Mouse (Mus musculus) cerebellum, adult 2 months (tissue): ENCODE data around the gene Gm5678. TPM values are rescaled to one million over a fixed set of nuclear protein-coding genes. Genes with fewer than 3 reads are reported as not detected.

Source experiments
- DNase-seq, 2 experiments: peaks; one replicate each; pipeline ENCODE4 v3.0.0; 2021
- H3K27ac ChIP-seq: fragments of 200-500 bp; 2 replicates; pipeline ENCODE4 v1.5.1; 2012; ENCODE audit warnings: low read length, control low read depth, inconsistent platforms; ENCODE audit not compliant: insufficient read depth
- H3K27me3 ChIP-seq: fragments of 200-500 bp; 2 replicates; pipeline ENCODE4 v1.6.1; 2012; ENCODE audit warnings: inconsistent platforms, mild to moderate bottlenecking, low read length, moderate library complexity; ENCODE audit not compliant: control insufficient read depth, insufficient read depth
- H3K4me1 ChIP-seq: fragments of 200-500 bp; 2 replicates; pipeline ENCODE4 v1.6.1; 2011; ENCODE audit warnings: low read length; ENCODE audit not compliant: control insufficient read depth, insufficient read depth
- H3K4me3 ChIP-seq: fragments of 200-500 bp; replicated peaks from 2 replicates; pipeline ENCODE3; 2011; ENCODE audit warnings: mild to moderate bottlenecking, low read depth, low read length, control low read depth; ENCODE audit not compliant: insufficient read depth
- CTCF ChIP-seq: fragments of 200-500 bp; IDR thresholded peaks from 2 replicates; pipeline ENCODE4 v1.5.1; 2011; ENCODE audit warnings: low read depth, mild to moderate bottlenecking, control low read depth, low read length, moderate library complexity, borderline replicate concordance; ENCODE audit not compliant: insufficient read depth
- POLR2A ChIP-seq: fragments of 200-500 bp; IDR thresholded peaks from 2 replicates; pipeline ENCODE4 v1.6.1; 2011; ENCODE audit warnings: low read length, control low read depth, borderline replicate concordance; ENCODE audit not compliant: insufficient read depth
- WGBS: fragments of 180-500 bp; shearing (Covaris S2); methylation state at CpG from one replicate; pipeline ENCODE4 v1.1.7; 2018; 5-methylcytosine and 5-hydroxymethylcytosine counted together
- polyA plus RNA-seq: library from polyadenylated mRNA; depleted of rRNA; stranded (reverse); fragments of >200 nt; gene quantifications from 2 replicates; pipeline ENCODE4 v1.2.3, GENCODE M21; 2012; rRNA removed

The Gm5678 gene
- 0.11 TPM in 1 of 2 replicates, not detected in the other for polyA plus RNA-seq

- H3K4me3 ChIP-seq = no peak within 1 kb of the TSS
- H3K4me1 ChIP-seq = no peaks in the 10 kb centered on the region; the same call in 1 of the 2 replicates
- no peak within 1 kb of the TSS for H3K27ac ChIP-seq
- no peak for DNase-seq
- TF ChIP-seq POLR2A (no peak), CTCF (no peak)
- no peaks in the 10 kb centered on the region for H3K27me3 ChIP-seq
- 81% methylated on average over 23 of the region's 23 CpGs for WGBS
Observed at GRCm38 (mm10) chr16:93627761-93628400, at the start of gene Gm5678. Gene Gm5678, plus strand, starts transcription at chr16:93628097.

- Histone ChIP-seq H3K4me1 (no peaks in the 10 kb centered on the region), H3K27me3 (no peaks in the 10 kb centered on the region), H3K4me3 (no peak overlapping the region), H3K27ac (no peak overlapping the region)
- TF ChIP-seq CTCF (no peak), POLR2A (no peak)
- WGBS = 71% methylated on average over 8 of the region's 8 CpGs
- no peak for DNase-seq
Observed at GRCm38 (mm10) chr16:93578346-93579005, 49.4 kb upstream of the Gm5678 start.

DNA sequence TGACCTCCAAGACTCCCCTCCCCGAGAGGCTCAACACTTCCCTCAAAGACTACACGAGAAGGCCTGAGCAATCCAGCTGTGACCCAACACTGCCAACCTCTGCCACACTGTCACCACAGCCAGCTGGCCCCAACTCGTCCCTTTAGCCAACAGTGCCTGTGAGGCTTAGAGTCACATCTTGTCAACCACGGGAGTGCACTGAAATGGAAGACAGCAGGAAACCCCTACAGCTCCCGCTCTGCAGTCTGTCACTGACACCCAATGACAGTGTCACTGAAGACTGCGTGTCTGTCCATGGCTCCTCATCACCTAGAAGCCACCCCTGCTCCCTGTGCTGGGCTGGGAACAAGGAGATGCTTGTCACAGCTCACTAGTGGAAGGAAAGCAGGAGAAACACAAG lies 46.8 kb upstream of the Gm5678 start:
- DNase-seq = no peak
- H3K4me1 ChIP-seq = no peaks in the 10 kb centered on the region
- no peak for TF ChIP-seq CTCF
- TF ChIP-seq POLR2A = no peak
- no peak overlapping the region for H3K27ac ChIP-seq
- 28% methylated on average over 6 of the region's 6 CpGs for WGBS
- H3K27me3 ChIP-seq = no peaks in the 10 kb centered on the region
- H3K4me3 ChIP-seq = no peak overlapping the region

DNA sequence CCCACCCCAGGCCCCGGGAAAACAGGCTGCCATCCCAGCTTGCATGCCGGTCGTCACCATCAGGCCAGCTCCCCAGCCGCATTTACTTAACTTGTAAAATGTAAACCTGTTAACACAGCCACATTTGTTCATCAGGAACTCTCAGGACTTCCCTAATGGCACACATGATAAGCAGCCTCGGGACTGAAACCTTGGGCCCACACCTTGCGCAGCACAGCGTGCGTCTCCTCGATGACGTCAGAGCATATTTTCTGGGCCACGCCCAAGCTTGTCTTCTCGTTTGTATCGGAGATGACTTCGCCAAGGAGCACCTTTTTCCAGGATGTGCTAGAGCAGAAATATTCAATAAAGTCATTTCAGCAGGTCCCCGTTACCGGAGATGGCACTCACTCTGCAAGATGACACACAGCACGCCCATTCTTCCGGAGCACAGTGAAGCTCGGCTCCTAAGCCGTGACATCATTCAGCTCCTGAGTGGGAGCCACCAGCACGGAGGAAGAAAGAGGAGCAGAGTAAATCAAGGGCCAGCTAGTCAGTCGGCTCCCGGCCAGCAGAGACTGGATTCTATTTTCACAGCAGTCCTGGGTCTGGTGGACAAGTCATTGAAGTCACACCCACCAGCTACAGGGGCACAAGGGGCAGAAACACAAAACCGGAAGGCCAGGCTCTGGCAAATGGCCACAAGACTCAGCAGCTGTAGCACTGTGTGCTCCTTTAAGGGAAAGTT lies 42.8 kb upstream of the Gm5678 start:
- Histone ChIP-seq H3K4me3 (no peak overlapping the region), H3K27me3 (no peaks in the 10 kb centered on the region), H3K4me1 (peaks cover 4% of the 10 kb centered on the region; the same call in 1 of the 2 replicates), H3K27ac (no peak overlapping the region)
- DNase-seq = no peak
- WGBS = 87% methylated on average over 24 of the region's 24 CpGs
- TF ChIP-seq CTCF = no peak
- no peak for TF ChIP-seq POLR2A

- WGBS = 88% methylated on average over 9 of the region's 9 CpGs
- Histone ChIP-seq H3K27ac (no peak overlapping the region), H3K4me3 (no peak overlapping the region), H3K4me1 (peaks cover 4% of the 10 kb centered on the region; the same call in 1 of the 2 replicates), H3K27me3 (no peaks in the 10 kb centered on the region)
- no peak for DNase-seq
- TF ChIP-seq POLR2A (no peak), CTCF (no peak)
Observed at GRCm38 (mm10) chr16:93585703-93586205, 42.1 kb upstream of the Gm5678 start.

- Histone ChIP-seq H3K4me3 (no peak overlapping the region), H3K27ac (no peak overlapping the region), H3K27me3 (no peaks in the 10 kb centered on the region), H3K4me1 (peaks cover 4% of the 10 kb centered on the region; the same call in 1 of the 2 replicates)
- TF ChIP-seq POLR2A = no peak
- no peak for TF ChIP-seq CTCF
- DNase-seq = no peak
- WGBS = 78% methylated on average over 8 of the region's 8 CpGs
Observed at GRCm38 (mm10) chr16:93586382-93586781, 41.5 kb upstream of the Gm5678 start.

DNA sequence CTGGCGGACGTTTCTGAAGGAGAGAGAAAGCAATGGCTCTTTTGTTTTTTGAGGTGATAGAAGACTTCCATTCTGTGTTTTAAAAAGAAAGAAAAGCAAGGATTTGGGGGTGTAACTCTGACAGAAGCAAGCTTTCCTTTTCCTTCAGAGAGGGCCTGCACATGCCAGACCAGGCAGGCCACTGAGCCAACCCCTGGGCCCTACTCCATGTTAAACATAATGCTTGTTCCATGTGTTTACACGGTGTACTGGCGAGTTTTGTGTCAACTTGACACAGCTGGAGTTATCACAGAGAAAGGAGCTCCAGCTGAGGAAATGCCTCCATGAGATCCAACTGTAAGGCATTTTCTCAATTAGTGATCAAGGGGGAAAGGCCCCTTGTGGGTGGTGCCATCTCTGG lies 39.6 kb upstream of the Gm5678 start:
- Histone ChIP-seq H3K27me3 (no peaks in the 10 kb centered on the region), H3K27ac (no peak overlapping the region), H3K4me1 (peaks cover 4% of the 10 kb centered on the region; the same call in 1 of the 2 replicates), H3K4me3 (no peak overlapping the region)
- WGBS = 58% methylated on average over 4 of the region's 4 CpGs
- no peak for TF ChIP-seq CTCF
- no peak for TF ChIP-seq POLR2A
- DNase-seq = no peak

DNA sequence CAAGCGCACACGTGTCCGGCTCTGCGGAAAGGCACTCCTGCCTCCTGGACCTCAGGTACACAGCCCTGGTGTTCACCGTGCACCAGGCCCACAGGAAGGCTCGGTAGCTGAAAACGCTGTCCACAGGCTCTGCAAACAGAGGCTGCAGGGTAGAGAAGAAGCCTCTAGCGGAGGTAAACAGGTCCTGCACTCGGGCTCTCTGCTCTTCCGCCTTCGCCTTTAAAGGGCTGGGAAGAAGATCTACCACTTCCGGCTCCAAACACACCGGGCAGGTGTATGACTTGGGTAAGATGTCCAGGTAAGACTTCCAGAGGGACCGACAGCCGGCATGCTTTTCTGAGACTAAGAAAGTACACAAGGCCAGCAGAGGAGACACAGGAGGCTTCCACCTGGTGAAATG lies 37.0 kb upstream of the Gm5678 start:
- no peak overlapping the region for H3K4me3 ChIP-seq
- TF ChIP-seq CTCF (no peak), POLR2A (no peak)
- 93% methylated on average over 15 of the region's 15 CpGs for WGBS

More for the DNA sequence above, 37.0 kb upstream of the Gm5678 start:
- peaks cover 4% of the 10 kb centered on the region; the same call in 1 of the 2 replicates for H3K4me1 ChIP-seq
- no peak overlapping the region for H3K27ac ChIP-seq
- H3K27me3 ChIP-seq = no peaks in the 10 kb centered on the region
- no peak for DNase-seq
